Mouse (Mus musculus) liver, embryonic 14.5 days (tissue): Measurements from ENCODE around the gene Ap5b1.

ENCODE experiments used
- CTCF ChIP-seq: IDR thresholded peaks from 2 replicates; pipeline ENCODE4 v1.5.1; 2016; ENCODE audit warnings: antibody characterized with exemption, low read depth, control low read depth
- EP300 ChIP-seq: IDR thresholded peaks from 2 replicates; pipeline ENCODE4 v1.6.1; 2016; ENCODE audit warnings: antibody characterized with exemption, low read depth

- TF ChIP-seq CTCF (no peak), EP300 (no peak)
Observed at GRCm38 (mm10) chr19:5607705-5608410, 40.0 kb downstream of the Ap5b1 start.
